Mouse (Mus musculus): ENCODE data around the gene Cstl1.
"Not testable (repeated sequence)": the region's sequence is repeated elsewhere in the genome, so short reads cannot be mapped to it uniquely, and the experiment has no call there.

The Cstl1 gene

GRCm38 (mm10) chr2:148750058-148750457 is at the start of gene Cstl1:
Gene Cstl1, plus strand, starts transcription at chr2:148750358.
- DNase-seq, result no peak

GRCm38 (mm10) chr2:148706409-148707201 is 43.6 kb upstream of the Cstl1 start:
- no peak for DNase-seq

GRCm38 (mm10) chr2:148707202-148707530 is 43.0 kb upstream of the Cstl1 start:
- DNase-seq, result no peak

GRCm38 (mm10) chr2:148712326-148712725 is 37.8 kb upstream of the Cstl1 start:
- DNase-seq, result no peak

- peak; percentile 11 for DNase-seq
These were observed 33.1 kb upstream of the Cstl1 start for GRCm38 (mm10) chr2:148717072-148717471.

- no peak for DNase-seq
These were observed 30.7 kb upstream of the Cstl1 start for GRCm38 (mm10) chr2:148719271-148719995.

GRCm38 (mm10) chr2:148731614-148732326 is 18.4 kb upstream of the Cstl1 start:
- DNase-seq, result peak; percentile 19

- peak; percentile 95 for DNase-seq
These were observed 17.7 kb upstream of the Cstl1 start, which contains the start of gene Napb for GRCm38 (mm10) chr2:148732327-148733000. Gene Napb, minus strand, starts transcription at chr2:148732467.

GRCm38 (mm10) chr2:148743001-148743400 is 7.2 kb upstream of the Cstl1 start:
- peak; percentile 12 for DNase-seq

GRCm38 (mm10) chr2:148743846-148744407 is 6.2 kb upstream of the Cstl1 start:
- DNase-seq, result no peak

- DNase-seq, result peak; percentile 82
These were observed 2.0 kb downstream of the Cstl1 start for GRCm38 (mm10) chr2:148751893-148752813.

- no peak for DNase-seq
These were observed 4.2 kb downstream of the Cstl1 start for GRCm38 (mm10) chr2:148754310-148754846.

- no peak for DNase-seq
These were observed 13.7 kb downstream of the Cstl1 start for GRCm38 (mm10) chr2:148763648-148764388.

GRCm38 (mm10) chr2:148771397-148771796 is 21.2 kb downstream of the Cstl1 start, which contains the start of gene Cst11:
Gene Cst11, minus strand, starts transcription at chr2:148771497.
- DNase-seq, result not testable (repeated sequence)

GRCm38 (mm10) chr2:148781709-148782108 is 31.6 kb downstream of the Cstl1 start, which contains the start of gene 8030411F24Rik:
Gene 8030411F24Rik, plus strand, starts transcription at chr2:148782009.
- no peak for DNase-seq

GRCm38 (mm10) chr2:148789142-148789541 is 39.0 kb downstream of the Cstl1 start, which contains the start of gene Cst12:
Gene Cst12, plus strand, starts transcription at chr2:148789361.
- DNase-seq, result no peak

GRCm38 (mm10) chr2:148798485-148798884 is 48.3 kb downstream of the Cstl1 start, which contains the start of gene Cst8:
Gene Cst8, plus strand, starts transcription at chr2:148798785.
- no peak for DNase-seq

GRCm38 (mm10) chr2:148801491-148801921 is 51.3 kb downstream of the Cstl1 start:
- peak; percentile 6 for DNase-seq

Data from kidney, postnatal 10 days (tissue).